Mouse (Mus musculus) stomach, postnatal 0 days (tissue): ENCODE results near the gene Itga9. TPM values are rescaled to one million over a fixed set of nuclear protein-coding genes. Genes with fewer than 3 reads are reported as not detected.

Source experiments
- ATAC-seq: fragments of 200-750 bp; cut with Nextera tagmentation; 2 replicates; pipeline ENCODE4 v1.8.0; 2017; ENCODE audit not compliant: low FRiP score, low TSS enrichment
- DNase-seq: peaks from one replicate; pipeline ENCODE4 v3.0.0-alpha.2; 2016; ENCODE audit warnings: low spot score
- H3K27ac ChIP-seq: fragments of 300-500 bp; sonication (generic); replicated peaks from 2 replicates; pipeline ENCODE4 v1.5.1; 2014; ENCODE audit warnings: mild to moderate bottlenecking, control low read depth
- H3K27me3 ChIP-seq: fragments of 300-500 bp; sonication (generic); 2 replicates; pipeline ENCODE4 v1.6.1; 2014; ENCODE audit warnings: low read length; ENCODE audit not compliant: control insufficient read depth, insufficient read depth
- H3K36me3 ChIP-seq: fragments of 300-500 bp; sonication (generic); 2 replicates; pipeline ENCODE4 v1.6.1; 2014; ENCODE audit warnings: low read length, mixed read lengths; ENCODE audit not compliant: control insufficient read depth, insufficient read depth
- H3K4me1 ChIP-seq: fragments of 300-500 bp; sonication (generic); replicated peaks from 2 replicates; pipeline ENCODE4 v1.6.1; 2014; ENCODE audit warnings: antibody characterized with exemption; ENCODE audit not compliant: control insufficient read depth, insufficient read depth
- H3K4me2 ChIP-seq: fragments of 300-500 bp; sonication (generic); replicated peaks from 2 replicates; pipeline ENCODE4 v1.6.1; 2014; ENCODE audit warnings: low read depth, mild to moderate bottlenecking, control low read depth, moderate library complexity
- H3K4me3 ChIP-seq: fragments of 300-500 bp; sonication (generic); 2 replicates; pipeline ENCODE4 v1.5.1; 2014; ENCODE audit warnings: low read depth, low read length, control low read depth
- H3K9ac ChIP-seq: fragments of 300-500 bp; sonication (generic); 2 replicates; pipeline ENCODE4 v1.6.1; 2014; ENCODE audit warnings: mild to moderate bottlenecking, low read length, control low read depth, mixed read lengths
- H3K9me3 ChIP-seq: fragments of 300-500 bp; sonication (generic); 2 replicates; pipeline ENCODE4 v1.6.1; 2016; ENCODE audit warnings: low read length; ENCODE audit not compliant: control insufficient read depth
- CTCF ChIP-seq: IDR thresholded peaks from 2 replicates; pipeline ENCODE4 v1.5.1; 2016; ENCODE audit warnings: antibody characterized with exemption, low read depth, mild to moderate bottlenecking, moderate library complexity
- EP300 ChIP-seq: optimal IDR thresholded peaks from 2 replicates; pipeline ENCODE3; 2016; ENCODE audit warnings: antibody characterized with exemption
- WGBS: fragments of 180-500 bp; shearing (Covaris S2); extraction: QIAGEN DNeasy Blood & Tissue Kit; methylation state at CpG from one replicate; pipeline ENCODE4 v1.1.7; 2014; 5-methylcytosine and 5-hydroxymethylcytosine counted together
- polyA plus RNA-seq: library from polyadenylated mRNA; unstranded; fragments of >200 nt; fragmentation: Nextera tagmentation; extraction: Ambion mirVana; gene quantifications from 2 replicates; pipeline ENCODE4 v1.2.1, GENCODE M21; 2015

Itga9 gene
- polyA plus RNA-seq, 1 experiment from 2014 or later: 5.3 TPM

DNA sequence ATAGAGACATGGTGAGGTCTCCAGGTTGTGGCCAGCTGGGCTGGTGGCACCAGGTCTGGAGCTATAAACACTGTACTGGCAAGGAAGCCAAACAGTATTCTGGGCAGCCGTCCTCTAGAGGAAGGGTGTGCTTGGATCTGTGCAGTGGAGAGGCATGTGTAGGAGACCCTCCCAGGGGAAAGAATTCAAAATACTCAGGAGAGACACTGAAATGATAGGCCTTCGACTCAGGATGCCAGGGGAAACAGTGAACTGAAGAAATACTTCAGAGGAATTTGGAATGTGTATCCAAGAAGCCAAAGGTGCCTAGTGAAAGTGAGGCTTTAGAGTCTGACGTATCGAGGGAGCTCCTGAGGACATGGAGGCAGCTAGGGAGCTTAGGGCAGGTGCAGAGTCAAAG, 343.2 kb downstream of the Itga9 start:
- DNase-seq (no peak), ATAC-seq (no peak)
- Histone ChIP-seq H3K27me3 (no peaks in the 10 kb centered on the region), H3K9me3 (no peaks in the 10 kb centered on the region), H3K9ac (no peak overlapping the region), H3K4me2 (no peak overlapping the region), H3K4me1 (no peaks in the 10 kb centered on the region), H3K4me3 (no peak overlapping the region), H3K27ac (no peak overlapping the region), H3K36me3 (no peaks in the 10 kb centered on the region)
- TF ChIP-seq CTCF (no peak), EP300 (no peak)
- 53% methylated on average over 4 of the region's 4 CpGs for WGBS

DNA sequence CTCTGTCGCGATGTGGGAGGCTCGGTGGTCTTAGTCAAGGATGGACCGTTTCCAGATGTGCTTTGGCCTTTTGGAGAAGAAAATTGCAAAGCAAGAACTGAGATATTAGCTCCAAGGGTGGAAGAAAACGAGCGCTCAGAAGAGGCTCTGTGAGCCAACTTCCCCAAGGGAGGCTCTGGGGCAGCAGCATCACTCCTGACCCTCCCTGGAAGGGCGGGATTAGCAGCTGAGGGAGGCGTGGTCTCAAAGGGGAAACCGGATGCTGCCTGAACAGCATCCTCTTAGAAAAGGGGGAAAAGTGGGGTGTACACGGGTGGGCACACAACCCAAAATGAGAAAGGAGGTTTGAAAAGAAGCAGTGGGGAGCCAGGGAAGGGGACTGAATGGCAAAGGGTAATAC, 343.6 kb downstream of the Itga9 start:
- DNase-seq: no peak
- Histone ChIP-seq H3K4me3 (no peak overlapping the region), H3K9ac (no peak overlapping the region), H3K4me1 (no peaks in the 10 kb centered on the region), H3K27me3 (no peaks in the 10 kb centered on the region), H3K9me3 (no peaks in the 10 kb centered on the region), H3K4me2 (no peak overlapping the region), H3K36me3 (no peaks in the 10 kb centered on the region), H3K27ac (no peak overlapping the region)
- ATAC-seq: no peak
- WGBS: 67% methylated on average over 10 of the region's 10 CpGs
- no peak for TF ChIP-seq EP300
- no peak for TF ChIP-seq CTCF

Other genes starting within 250 kb of the Itga9 start
- gene Eomes, start 128.5 kb upstream of the Itga9 start, polyA plus RNA-seq: 0.07 and 0.11 TPM in 2 replicates
- gene Golga4, start 100.4 kb upstream of the Itga9 start, polyA plus RNA-seq: 34.2 and 37.0 TPM in 2 replicates